Mouse (Mus musculus): ENCODE measurements around the gene Myom3. TPM values are rescaled to one million over a fixed set of nuclear protein-coding genes. Genes with fewer than 3 reads are reported as not detected.

Myom3 gene
- total RNA-seq, 2 experiments from 2014 or later = 23.1 to 57.4 TPM

DNA sequence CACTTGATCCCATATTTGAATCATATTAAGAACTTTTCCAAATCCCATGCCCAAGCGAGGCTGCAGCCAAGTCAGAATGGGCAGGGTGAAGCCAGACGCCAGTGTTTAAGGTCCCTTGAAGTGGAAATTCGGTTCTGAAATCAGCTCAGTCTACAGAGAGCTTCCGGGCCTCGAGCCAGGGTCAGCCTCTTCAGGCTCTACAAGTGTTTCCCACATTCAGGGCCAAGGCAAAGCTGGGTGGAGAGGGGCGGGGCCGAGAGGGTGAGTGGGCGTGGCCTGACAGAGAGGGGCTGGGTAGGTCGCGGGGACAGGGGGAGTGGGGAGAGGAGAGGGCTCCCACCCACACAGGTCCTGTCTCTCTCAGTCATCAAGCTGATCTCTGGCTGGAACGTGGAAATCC, 38.4 kb downstream of the Myom3 start:
- DNase-seq = peak in 1 of 2 experiments; percentile 31
- intact Hi-C loops (cut with DNase I) = no loop called here

- DNase-seq = peak; percentile 86 to 93
- intact Hi-C loops (cut with DNase I) = loop anchor here (1.0 to 5.0 kb wide), 2 partner anchors 76 to 131 kb away; no protein-coding TSS in a partner anchor
Observed at GRCm38 (mm10) chr4:135801543-135801942, 42.0 kb downstream of the Myom3 start.

DNA sequence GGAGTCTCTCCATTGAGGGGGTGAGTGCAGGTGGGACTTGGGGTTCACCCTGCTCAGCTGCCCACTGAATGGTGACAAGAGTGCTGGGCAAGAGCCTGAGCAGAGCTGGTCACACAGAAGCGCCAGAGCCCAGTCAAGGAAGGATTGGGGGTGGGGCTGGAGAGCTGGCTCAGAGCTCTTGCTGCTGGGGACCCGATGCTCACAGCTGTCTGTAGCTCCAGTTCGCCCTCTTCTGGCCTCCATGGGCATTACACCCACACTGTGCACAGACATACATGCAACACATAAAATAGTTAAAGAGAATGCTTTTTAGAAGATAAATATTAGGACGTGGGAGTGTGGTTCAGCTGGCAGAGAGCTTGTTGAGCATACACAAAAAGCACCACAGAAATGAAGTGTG, 43.8 kb downstream of the Myom3 start:
- intact Hi-C loops (cut with DNase I) = loop anchor here (5.0 kb wide), 1 partner anchor 129 kb away; no protein-coding TSS in a partner anchor
- no peak for DNase-seq

DNA sequence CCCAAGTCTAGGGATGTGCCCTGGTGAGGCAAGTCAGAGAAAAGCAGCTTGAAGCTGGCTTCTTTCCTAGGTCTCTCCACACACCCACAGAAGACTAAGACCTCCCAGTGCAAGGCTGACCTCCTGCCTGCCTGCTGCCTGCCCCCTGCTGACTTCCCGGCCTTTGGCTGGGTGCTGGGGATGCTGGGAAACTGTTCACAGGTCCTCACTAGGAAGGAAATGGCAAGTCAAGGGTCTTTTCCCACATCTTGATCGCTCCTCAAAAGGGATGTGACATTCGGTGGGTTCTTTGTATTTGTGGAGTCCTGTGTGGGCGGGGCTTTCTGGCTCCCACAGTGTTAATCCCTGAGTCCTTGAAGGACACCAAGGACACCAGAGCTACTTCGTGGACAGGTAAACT, 44.7 kb downstream of the Myom3 start:
- no peak for DNase-seq
- intact Hi-C loops (cut with DNase I) = loop anchor here (5.0 kb wide), 1 partner anchor 128 kb away; no protein-coding TSS in a partner anchor

DNA sequence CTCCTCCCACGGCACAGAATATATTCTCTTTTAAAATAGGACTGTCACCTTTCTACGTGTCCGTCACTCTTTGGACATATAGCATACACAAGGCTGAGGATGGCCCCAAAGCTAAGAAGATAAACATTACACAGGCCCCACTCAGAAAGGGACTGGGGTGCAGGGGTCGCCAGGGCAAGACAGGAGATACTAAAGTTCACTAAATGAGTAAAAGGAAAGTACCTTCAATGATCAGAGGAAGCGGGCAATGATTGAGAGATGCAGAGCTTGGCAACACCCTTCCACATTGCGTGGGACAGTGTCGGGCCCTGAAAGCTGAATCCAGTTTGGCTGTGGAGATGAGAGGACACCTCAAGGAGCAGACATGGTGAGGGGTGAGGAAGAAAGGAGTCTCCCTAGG, 55.4 kb downstream of the Myom3 start:
- DNase-seq = no peak
- intact Hi-C loops (cut with DNase I) = no loop called here

GRCm38 (mm10) chr4:135816905-135817622, 57.5 kb downstream of the Myom3 start:
- intact Hi-C loops (cut with DNase I) = no loop called here
- no peak for DNase-seq

GRCm38 (mm10) chr4:135818366-135818765, 58.9 kb downstream of the Myom3 start:
- intact Hi-C loops (cut with DNase I) = no loop called here
- no peak for DNase-seq

DNA sequence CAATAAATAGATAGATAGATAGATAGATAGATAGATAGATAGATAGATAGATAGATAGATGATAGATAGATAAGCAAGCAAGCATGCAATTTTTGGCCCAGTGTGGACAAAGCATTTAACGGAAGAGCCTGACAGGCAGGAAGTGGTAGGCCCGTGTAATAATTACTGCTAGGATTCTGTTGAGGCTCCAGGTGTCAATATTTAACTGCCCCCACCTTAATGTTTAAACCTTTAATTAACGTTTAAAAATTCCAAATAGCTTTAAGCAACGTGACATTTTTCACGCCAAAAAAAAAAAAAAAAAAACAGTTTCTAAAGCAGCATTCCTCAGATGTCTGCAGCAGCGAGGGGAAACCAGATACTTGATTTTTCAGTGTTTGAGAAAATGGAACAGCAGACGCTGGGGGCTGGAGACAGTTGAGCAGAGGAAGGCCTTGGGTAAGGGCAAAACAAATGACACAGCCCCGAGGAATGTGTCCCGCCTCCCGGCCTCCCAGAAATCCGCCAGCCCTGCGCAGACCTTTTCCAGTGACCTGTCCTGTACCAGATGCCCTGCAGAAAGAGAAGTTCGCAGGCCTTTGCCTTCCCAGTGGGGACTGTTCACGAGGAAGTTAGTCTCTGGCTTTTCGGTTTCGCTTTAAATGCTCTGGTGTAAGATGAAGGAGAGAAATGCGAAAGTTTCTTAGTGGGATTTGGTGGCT, 60.5 kb downstream of the Myom3 start:
- intact Hi-C loops (cut with DNase I) = no loop called here
- peak; percentile 46 for DNase-seq

DNA sequence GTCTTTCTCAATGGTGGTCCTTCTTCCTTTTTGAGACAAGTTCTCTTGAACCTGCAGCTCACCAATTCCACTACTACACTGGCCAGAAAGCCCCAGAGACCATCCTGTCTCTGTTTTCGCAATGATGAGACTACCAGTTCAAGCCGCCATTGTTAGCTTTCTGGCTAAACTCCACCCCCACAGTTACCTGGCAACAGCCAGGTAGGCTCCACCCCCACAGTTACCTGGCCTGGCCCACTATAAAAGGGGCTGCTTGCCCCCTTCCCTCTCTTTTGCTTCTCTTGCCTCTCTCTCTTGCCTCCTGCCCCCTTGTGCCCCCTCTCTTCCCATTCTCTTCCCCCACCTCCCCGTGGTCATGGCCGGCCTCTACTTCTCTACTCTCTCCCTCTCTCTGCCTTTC, 62.3 kb downstream of the Myom3 start:
- DNase-seq = no peak
- intact Hi-C loops (cut with DNase I) = no loop called here

GRCm38 (mm10) chr4:135823298-135823697, 63.8 kb downstream of the Myom3 start:
- no peak for DNase-seq
- intact Hi-C loops (cut with DNase I) = no loop called here

DNA sequence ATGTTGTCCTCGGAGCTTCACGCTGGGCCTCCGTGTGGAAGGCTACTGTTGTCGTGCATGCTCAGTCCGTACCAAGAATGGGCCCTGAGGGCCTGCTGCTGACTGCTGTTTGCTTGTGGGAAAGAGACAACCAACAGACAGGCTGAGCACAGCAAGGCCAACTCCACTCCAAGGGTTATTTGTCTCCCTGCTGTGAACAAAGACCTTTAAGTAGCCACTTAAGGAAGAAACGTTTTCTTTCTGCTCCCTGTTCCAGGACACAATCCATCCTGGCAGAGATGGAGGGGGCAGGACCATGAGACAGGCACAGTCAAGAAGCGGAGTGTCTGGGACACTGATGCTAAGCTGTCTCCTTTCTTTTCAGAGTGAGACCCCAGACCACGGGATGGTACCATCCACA, 64.7 kb downstream of the Myom3 start:
- no peak for DNase-seq
- intact Hi-C loops (cut with DNase I) = no loop called here

GRCm38 (mm10) chr4:135828491-135828890, 69.0 kb downstream of the Myom3 start:
- intact Hi-C loops (cut with DNase I) = no loop called here
- DNase-seq = peak; percentile 59 to 66

- intact Hi-C loops (cut with DNase I) = no loop called here
Observed at GRCm38 (mm10) chr4:135832070-135832469, 72.6 kb downstream of the Myom3 start.

DNA sequence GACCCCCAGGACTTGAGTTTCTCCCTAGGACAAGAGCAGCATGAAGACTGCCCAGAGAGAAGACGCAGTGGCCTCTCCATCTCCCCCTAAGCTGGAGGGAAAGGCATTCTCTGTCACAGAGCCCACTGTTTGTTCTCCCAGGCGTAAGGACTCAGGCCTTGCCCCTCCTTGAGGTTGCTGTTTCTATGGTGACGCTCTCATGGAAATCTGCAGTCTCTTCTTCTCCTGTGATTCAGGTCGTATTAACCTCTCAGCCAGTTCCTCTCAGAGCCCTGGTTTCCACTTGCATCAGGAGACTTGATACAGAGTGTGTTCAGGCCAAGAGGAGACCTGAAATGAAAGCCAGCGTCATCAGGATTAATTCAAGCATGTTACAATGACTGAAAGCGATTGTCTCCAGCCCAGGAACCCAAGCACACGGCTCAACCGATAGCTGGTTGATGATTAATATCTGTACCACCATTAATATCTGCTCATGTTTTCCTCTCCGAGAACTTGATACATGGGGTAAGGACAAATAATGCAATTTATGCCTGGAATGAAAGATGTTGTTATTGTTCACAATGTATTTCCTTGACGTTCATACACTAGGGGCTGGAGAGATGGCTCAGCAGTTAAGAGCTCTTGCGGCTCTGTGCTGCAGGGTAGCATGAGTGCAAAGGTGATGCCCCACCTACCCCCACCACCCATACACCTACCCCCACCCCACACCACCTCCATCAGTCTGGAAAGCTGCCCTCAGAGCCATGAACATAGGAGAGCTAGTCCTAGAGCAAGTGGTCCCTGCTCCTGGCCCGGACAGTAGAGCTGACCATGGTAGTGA, 74.0 kb downstream of the Myom3 start:
- DNase-seq = no peak
- intact Hi-C loops (cut with DNase I) = no loop called here

More at GRCm38 (mm10) chr4:135832070-135832469, 72.6 kb downstream of the Myom3 start:
- DNase-seq = no peak

DNA sequence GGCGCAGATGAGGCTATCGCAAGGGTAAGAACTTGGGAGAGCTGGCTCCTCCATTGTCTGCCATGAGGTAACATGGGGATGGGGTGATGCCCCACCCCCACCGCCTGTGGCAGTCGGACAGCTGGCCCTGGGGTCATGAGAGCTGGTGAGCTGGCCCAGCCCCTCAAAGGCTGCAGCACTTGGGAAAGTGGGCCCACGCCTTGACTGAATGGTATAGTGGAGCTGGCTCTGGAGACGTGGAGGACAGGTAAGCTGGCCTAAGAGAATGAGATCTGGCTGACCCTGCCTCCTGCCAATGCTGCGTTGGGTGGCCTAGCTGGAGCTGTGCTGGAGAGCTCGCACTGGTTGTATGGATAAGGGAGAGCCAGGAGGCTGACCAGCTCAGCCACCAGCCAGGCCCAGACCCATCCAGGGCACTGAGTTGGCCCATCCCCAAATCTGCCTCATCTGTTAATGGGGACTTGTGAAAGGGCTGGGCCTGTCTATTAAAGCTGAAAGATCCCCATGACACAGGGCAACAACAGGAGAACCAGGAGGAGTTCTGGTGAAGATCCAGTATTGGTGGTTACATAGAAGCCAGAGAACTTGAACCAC, 74.7 kb downstream of the Myom3 start:
- intact Hi-C loops (cut with DNase I) = no loop called here
- DNase-seq = no peak

GRCm38 (mm10) chr4:135838925-135839292, 79.4 kb downstream of the Myom3 start:
- no peak for DNase-seq
- intact Hi-C loops (cut with DNase I) = no loop called here

GRCm38 (mm10) chr4:135839293-135840011, 79.9 kb downstream of the Myom3 start:
- DNase-seq = no peak

GRCm38 (mm10) chr4:135844400-135844799, 84.9 kb downstream of the Myom3 start:
- no peak for DNase-seq
- intact Hi-C loops (cut with DNase I) = no loop called here

More at GRCm38 (mm10) chr4:135839293-135840011, 79.9 kb downstream of the Myom3 start:
- intact Hi-C loops (cut with DNase I) = no loop called here

DNA sequence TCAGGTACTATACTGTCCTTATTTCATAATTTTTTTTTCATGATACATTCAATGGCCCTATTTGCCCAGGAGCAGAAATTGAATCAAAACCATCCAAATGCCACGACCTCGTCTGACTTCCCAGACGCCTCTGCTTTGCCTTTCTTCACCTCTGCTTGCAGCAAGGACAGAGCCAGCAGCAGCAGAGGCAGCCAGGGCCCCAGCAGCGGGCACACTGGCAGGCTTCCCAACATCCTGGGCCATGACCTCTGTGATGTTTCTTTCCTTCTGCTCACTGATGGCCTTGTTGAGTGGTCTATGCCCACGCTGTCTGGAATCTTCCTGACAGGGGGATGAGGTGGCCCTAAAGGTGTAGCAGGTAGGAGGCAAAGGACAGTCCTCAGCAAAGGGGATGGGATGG, 88.1 kb downstream of the Myom3 start:
- no peak for DNase-seq
- intact Hi-C loops (cut with DNase I) = no loop called here

Measured in gastrocnemius, postnatal 36 days (tissue).